9 mouse cellular contexts compared by ENCODE assay signal in the genomic region with DNA sequence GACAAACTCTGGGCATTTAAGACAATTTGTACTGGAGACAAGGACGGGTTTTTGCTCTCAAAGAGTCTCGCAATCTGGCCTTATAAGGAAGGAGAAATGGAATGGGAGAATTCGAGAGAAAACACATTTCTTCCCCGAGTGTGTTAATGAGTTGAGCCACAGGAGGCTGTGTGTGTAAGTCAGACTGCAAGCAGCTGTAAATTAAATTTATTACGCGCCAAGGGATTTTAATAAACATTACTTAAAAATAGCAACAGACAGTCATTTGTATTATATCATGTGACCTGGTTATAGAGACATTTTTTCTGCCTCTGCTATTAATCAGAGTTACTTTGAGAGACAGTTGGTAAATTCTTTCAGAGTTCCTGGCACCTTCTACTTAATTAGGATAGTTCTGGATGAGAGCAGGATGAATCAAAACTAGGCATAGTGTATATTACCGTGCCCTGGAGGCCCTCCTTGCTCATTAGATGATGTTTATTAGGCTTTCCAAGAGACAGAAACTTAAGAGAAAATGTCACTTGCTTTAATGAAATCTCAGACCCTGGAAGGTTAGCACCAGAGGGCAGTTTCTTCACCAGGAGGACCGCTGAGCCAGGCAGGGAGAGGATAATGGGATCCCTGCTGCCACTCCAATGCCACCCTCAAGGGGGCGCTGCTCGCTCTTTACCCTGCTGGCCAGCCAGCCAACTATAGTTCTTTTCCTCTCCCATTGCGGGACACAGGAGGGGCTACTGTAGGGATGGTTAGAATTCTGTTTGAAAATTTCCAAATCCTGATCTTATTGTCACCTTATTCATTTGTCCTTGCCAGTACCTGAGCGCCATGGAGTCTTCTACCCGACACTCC. TPM values are rescaled to one million over a fixed set of nuclear protein-coding genes. Genes with fewer than 3 reads are reported as not detected.
DNase-seq lines count a peak whose midpoint lies in the region; ATAC-seq and TF ChIP-seq lines count a peak whose summit lies in the region.
"Had no signal": no experiment of that assay in that cellular context is flagged by ENCODE, and none has a peak within 500 bp of the region (broad histone marks: within the 10 kb centered on the region; RNA-seq: fewer than 3 reads in every experiment).

No protein-coding gene starts in this region.

- no peak for ATAC-seq in kidney, embryonic 16.5 days (ENCODE audit: low FRiP score, low TSS enrichment)
- peak; percentile 71 for ATAC-seq in common myeloid progenitor, adult 5-6 weeks (replicated peaks; ENCODE audit: low read depth, poor library complexity, severe bottlenecking)

- peak; percentile 16 for DNase-seq in kidney, adult 11 months
- peak; percentile 22 for DNase-seq in ES-E14 (ENCODE audit: low read depth, low spot score)
- peak; percentile 36 for DNase-seq in lung, postnatal 14 days
- no peak for DNase-seq in cerebellum, adult 18-20 months
- DNase-seq in heart, adult 9 months (ENCODE audit: low spot score in 2 of 2), result no peak
- no peak for DNase-seq in spleen, postnatal 36 days (ENCODE audit: low spot score in 2 of 2)

- no peak overlapping the region for H3K27ac ChIP-seq in kidney, embryonic 16.5 days (ENCODE audit: low read length)
- H3K27ac ChIP-seq in ES-E14 (ENCODE audit: insufficient read depth, low read depth, low read length, poor library complexity, severe bottlenecking), result no peak overlapping the region

- H3K36me3 ChIP-seq in kidney, embryonic 16.5 days (ENCODE audit: insufficient read depth, low read length), result no peaks in the 10 kb centered on the region
- no peaks in the 10 kb centered on the region for H3K36me3 ChIP-seq in ES-E14 (ENCODE audit: control insufficient read depth, insufficient read depth, low read length, poor library complexity, severe bottlenecking)

- H3K9ac ChIP-seq in kidney, embryonic 16.5 days (replicated peaks; ENCODE audit: low read length), result no peak overlapping the region
- no peak overlapping the region for H3K9ac ChIP-seq in ES-E14 (ENCODE audit: insufficient read depth, low read depth, low read length, poor library complexity, severe bottlenecking)

- H3K4me2 ChIP-seq in kidney, embryonic 16.5 days (replicated peaks; ENCODE audit: low read depth, low read length), result no peak overlapping the region

- no peaks in the 10 kb centered on the region for H3K27me3 ChIP-seq in kidney, embryonic 16.5 days (ENCODE audit: insufficient read depth, low read length)

- WGBS in kidney, embryonic 16.5 days, result 45% methylated on average over 13 of the region's 13 CpGs

- no peaks in the 10 kb centered on the region for H3K9me3 ChIP-seq in kidney, embryonic 16.5 days (ENCODE audit: low read length)
- H3K9me3 ChIP-seq in ES-E14 (ENCODE audit: control insufficient read depth, insufficient read depth, low read depth, low read length), result no peaks in the 10 kb centered on the region

- in situ Hi-C loops in ES-E14 (cut with MboI; ENCODE audit: low sequenced_read_pairs in 2 of 2, unreplicated experiment in 2 of 2), result no loop called here

- no peak overlapping the region for H3K4me3 ChIP-seq in kidney, embryonic 16.5 days (ENCODE audit: low read length)
- H3K4me3 ChIP-seq in ES-E14 (ENCODE audit: insufficient read depth in 1 of 2, low read depth in 1 of 2, low read length in 2 of 2, poor library complexity in 1 of 2, severe bottlenecking in 1 of 2), result no peak overlapping the region

- H3K4me1 ChIP-seq in kidney, embryonic 16.5 days (ENCODE audit: insufficient read depth, low read length), result no peaks in the 10 kb centered on the region
- H3K4me1 ChIP-seq in ES-E14 (ENCODE audit: control insufficient read depth in 2 of 2, insufficient read depth in 2 of 2, low read length in 2 of 2, poor library complexity in 1 of 2), result no peaks in the 10 kb centered on the region

TF ChIP-seq in ES-E14, 5 proteins besides CTCF, POLR2A, EP300 and RAD21:
- TF ChIP-seq CHD2 (IDR thresholded peaks at IDR 0.05; ENCODE audit: low read depth, low read length) (no peak), MAFK (IDR thresholded peaks at IDR 0.05; ENCODE audit: insufficient read depth, low read depth, low read length) (no peak), ZNF384 (IDR thresholded peaks at IDR 0.05; ENCODE audit: low read depth, low read length) (no peak), ZC3H11A (IDR thresholded peaks at IDR 0.05; ENCODE audit: borderline replicate concordance, low read depth, low read length) (no peak), HCFC1 (IDR thresholded peaks at IDR 0.05; ENCODE audit: borderline replicate concordance, insufficient read depth, low read length) (no peak)

RNA-seq across cellular contexts. Expression of a gene that starts 20.3 kb away (rescaled TPM):
- 0.47 and 1.5 TPM in 2 replicates for polyA plus RNA-seq in kidney, embryonic 16.5 days (2015; fragmentation: Nextera tagmentation; extraction: Ambion mirVana)
- 0.63 and 0.85 TPM in 2 replicates for total RNA-seq in ES-E14 (2012; rRNA removed)
- not detected in 2 replicates for total RNA-seq in common myeloid progenitor, adult 5-6 weeks (2017)

RNA-seq across cellular contexts. Expression of a gene that starts 48.5 kb away (rescaled TPM):
- not detected in 2 replicates for polyA plus RNA-seq in kidney, embryonic 16.5 days (2015; fragmentation: Nextera tagmentation; extraction: Ambion mirVana)
- total RNA-seq in ES-E14 (2012; rRNA removed), result not detected in 2 replicates
- not detected in 2 replicates for total RNA-seq in common myeloid progenitor, adult 5-6 weeks (2017)
- total RNA-seq: adrenal gland, postnatal 4 days had no signal

Comparison
In these comparisons a context has a peak if more than half of its experiments do, and no peak if none do; other contexts are left out.
1. DNase-seq: peak in kidney, adult 11 months (single experiment), ES-E14 (single experiment) and lung, postnatal 14 days (single experiment); none in cerebellum, adult 18-20 months (0 of 2), heart, adult 9 months (0 of 2) and spleen, postnatal 36 days (0 of 2).